Mouse (Mus musculus) bone marrow macrophage, adult 2 months (primary cell): ENCODE data around the gene Scn10a.

Experiments used
- CTCF ChIP-seq: IDR thresholded peaks from 2 replicates; pipeline ENCODE4 v1.5.1; 2012; ENCODE audit warnings: low read depth, mild to moderate bottlenecking, low read length, moderate library complexity
- POLR2A ChIP-seq: IDR thresholded peaks from 2 replicates; pipeline ENCODE4 v1.6.1; 2012; ENCODE audit warnings: mild to moderate bottlenecking, low read depth, low read length, borderline replicate concordance

- TF ChIP-seq CTCF: no peak
- TF ChIP-seq POLR2A: no peak
These were observed 87.7 kb downstream of the Scn10a start for GRCm38 (mm10) chr9:119631393-119631898.
